Mouse (Mus musculus) colon, adult 2 months (tissue): Measurements from ENCODE around the gene Gprc5c. TPM values are rescaled to one million over a fixed set of nuclear protein-coding genes. Genes with fewer than 3 reads are reported as not detected.

Source experiments
- polyA plus RNA-seq: library from polyadenylated mRNA; depleted of rRNA; stranded (reverse); fragments of >200 nt; gene quantifications from 2 replicates; pipeline ENCODE4 v1.2.3, GENCODE M21; 2012; rRNA removed

Gprc5c gene
- polyA plus RNA-seq: 3.5 and 4.7 TPM in 2 replicates

GRCm38 (mm10) chr11:114850452-114851268, at the start of gene Gprc5c:
Gene Gprc5c, plus strand, starts transcription at chr11:114851152.

GRCm38 (mm10) chr11:114889991-114890518, 39.1 kb downstream of the Gprc5c start, which contains the start of gene Cd300a:
Gene Cd300a, plus strand, starts transcription at chr11:114890041.

Other genes with a start within 250 kb of the Gprc5c start
- 319 and 394 TPM in 2 replicates for gene Rpl38, start 182.6 kb upstream of the Gprc5c start, polyA plus RNA-seq
- gene Ttyh2, start 175.7 kb upstream of the Gprc5c start, polyA plus RNA-seq: 28.4 and 28.7 TPM in 2 replicates
- 0.73 and 1.0 TPM in 2 replicates for gene Dnaic2, start 123.7 kb upstream of the Gprc5c start, polyA plus RNA-seq
- 1.3 and 1.8 TPM in 2 replicates for gene Kif19a, start 85.8 kb upstream of the Gprc5c start, polyA plus RNA-seq
- 0.42 and 0.68 TPM in 2 replicates for gene Btbd17, start 55.2 kb upstream of the Gprc5c start, polyA plus RNA-seq
- gene Gpr142, start 52.2 kb upstream of the Gprc5c start, polyA plus RNA-seq: 0.14 TPM in 1 of 2 replicates, not detected in the other
- 0.69 and 0.76 TPM in 2 replicates for gene Cd300a, start 38.9 kb downstream of the Gprc5c start, polyA plus RNA-seq
- 0.66 and 1.1 TPM in 2 replicates for gene Cd300lb, start 83.2 kb downstream of the Gprc5c start, polyA plus RNA-seq
- gene Cd300c, start 118.0 kb downstream of the Gprc5c start, polyA plus RNA-seq: not detected in 2 replicates
- gene Cd300ld, start 138.8 kb downstream of the Gprc5c start, polyA plus RNA-seq: 0.51 and 0.94 TPM in 2 replicates
- gene Cd300c2, start 150.7 kb downstream of the Gprc5c start, polyA plus RNA-seq: 3.8 and 4.0 TPM in 2 replicates
- gene Cd300ld2, start 165.0 kb downstream of the Gprc5c start, polyA plus RNA-seq: 0.22 and 0.43 TPM in 2 replicates
- gene Cd300ld4, start 175.9 kb downstream of the Gprc5c start, polyA plus RNA-seq: 0.62 and 1.0 TPM in 2 replicates
- gene Cd300ld5, start 186.6 kb downstream of the Gprc5c start, polyA plus RNA-seq: 1.6 and 2.2 TPM in 2 replicates
- 4.1 and 14.8 TPM in 2 replicates for gene Cd300ld3, start 197.3 kb downstream of the Gprc5c start, polyA plus RNA-seq
- gene Cd300e, start 211.0 kb downstream of the Gprc5c start, polyA plus RNA-seq: 0.67 and 0.96 TPM in 2 replicates
- gene Rab37, start 240.3 kb downstream of the Gprc5c start, polyA plus RNA-seq: 2.8 and 3.3 TPM in 2 replicates